In genomic region chr1:150992711-150993161, GRCm38 (mm10) we compare ENCODE assay signal across 9 mouse cellular contexts. TPM values are rescaled to one million over a fixed set of nuclear protein-coding genes. Genes with fewer than 3 reads are reported as not detected.
A peak's percentile ranks its signal among the peaks of the same experiment; 100 is the strongest.
DNase-seq lines count a peak whose midpoint lies in the region; ATAC-seq lines count a peak whose summit lies in the region.
"Had no signal": no experiment of that assay in that cellular context is flagged by ENCODE, and none has a peak within 500 bp of the region (broad histone marks: within the 10 kb centered on the region; RNA-seq: fewer than 3 reads in every experiment).

No protein-coding gene starts in this region.

- 0% methylated on average over 6 of the region's 6 CpGs for WGBS in lung, embryonic 16.5 days
- WGBS in forebrain, embryonic 14.5 days: 5% methylated on average over 6 of the region's 6 CpGs
- WGBS in liver, embryonic 12.5 days (ENCODE audit: insufficient replicate concordance): 3% methylated on average over 6 of the region's 6 CpGs
- WGBS in stomach, embryonic 15.5 days: 5% methylated on average over 6 of the region's 6 CpGs

- H3K9ac ChIP-seq in lung, embryonic 16.5 days (ENCODE audit: low read length): peak overlapping the region; percentile 81
- peak overlapping the region; percentile 64 for H3K9ac ChIP-seq in forebrain, embryonic 14.5 days (ENCODE audit: low read length)
- H3K9ac ChIP-seq in liver, embryonic 12.5 days: peak overlapping the region; percentile 57
- H3K9ac ChIP-seq in stomach, embryonic 15.5 days: peak overlapping the region; percentile 45

- peak overlapping the region; percentile 88 for H3K4me2 ChIP-seq in lung, embryonic 16.5 days (ENCODE audit: low read depth, low read length)
- peak overlapping the region; percentile 84 for H3K4me2 ChIP-seq in forebrain, embryonic 14.5 days (ENCODE audit: low read length)
- peak overlapping the region; percentile 70 for H3K4me2 ChIP-seq in liver, embryonic 12.5 days
- H3K4me2 ChIP-seq in stomach, embryonic 15.5 days: peak overlapping the region; percentile 76

- no peaks in the 10 kb centered on the region for H3K36me3 ChIP-seq in lung, embryonic 16.5 days (ENCODE audit: control insufficient read depth, insufficient read depth, low read length)
- H3K36me3 ChIP-seq in forebrain, embryonic 14.5 days (ENCODE audit: control insufficient read depth, insufficient read depth, low read length): no peaks in the 10 kb centered on the region
- H3K36me3 ChIP-seq in liver, embryonic 12.5 days: no peaks in the 10 kb centered on the region
- no peaks in the 10 kb centered on the region for H3K36me3 ChIP-seq in stomach, embryonic 15.5 days

- peak overlapping the region; percentile 74 for H3K27ac ChIP-seq in lung, embryonic 16.5 days (ENCODE audit: low read length)
- H3K27ac ChIP-seq in forebrain, embryonic 14.5 days (ENCODE audit: low read depth, low read length): no peak overlapping the region
- peak overlapping the region; percentile 54 for H3K27ac ChIP-seq in liver, embryonic 12.5 days
- peak overlapping the region; percentile 73 for H3K27ac ChIP-seq in stomach, embryonic 15.5 days

- peaks cover 4% of the 10 kb centered on the region; the same call in 1 of the 2 replicates for H3K4me1 ChIP-seq in lung, embryonic 16.5 days (replicated peaks; ENCODE audit: control insufficient read depth, insufficient read depth, low read length)
- H3K4me1 ChIP-seq in forebrain, embryonic 14.5 days (ENCODE audit: control insufficient read depth, insufficient read depth, low read length): peaks cover 11% of the 10 kb centered on the region; the same call in 1 of the 2 replicates
- H3K4me1 ChIP-seq in liver, embryonic 12.5 days: 0 out of 2 replicates have a peak, but pooled peaks cover 4% of the 10 kb centered on the region
- 0 out of 2 replicates have a peak, but pooled peaks cover 3% of the 10 kb centered on the region for H3K4me1 ChIP-seq in stomach, embryonic 15.5 days

- intact Hi-C loops in left cerebral cortex, postnatal 25 days (cut with DNase I): no loop called here

- peaks cover 2% of the 10 kb centered on the region; the same call in 1 of the 2 replicates for H3K9me3 ChIP-seq in lung, embryonic 16.5 days (ENCODE audit: control insufficient read depth, low read length)
- H3K9me3 ChIP-seq in forebrain, embryonic 14.5 days (replicated peaks; ENCODE audit: control insufficient read depth, low read length): no peaks in the 10 kb centered on the region
- H3K9me3 ChIP-seq in liver, embryonic 12.5 days (replicated peaks): no peaks in the 10 kb centered on the region
- H3K9me3 ChIP-seq in stomach, embryonic 15.5 days: no peaks in the 10 kb centered on the region

- no peak for DNase-seq in lung, postnatal 36 days
- DNase-seq in forebrain, embryonic 14.5 days (ENCODE audit: low spot score): no peak
- DNase-seq in gastrocnemius, postnatal 25 days: no peak
- DNase-seq in left cerebral cortex, postnatal 25 days (ENCODE audit: low spot score in 2 of 2): no peak
- DNase-seq: adrenal gland, adult 8-10 months; layer of hippocampus, postnatal 36 days had no signal

- H3K27me3 ChIP-seq in lung, embryonic 16.5 days (ENCODE audit: control insufficient read depth, insufficient read depth, low read depth, low read length): no peaks in the 10 kb centered on the region
- H3K27me3 ChIP-seq in forebrain, embryonic 14.5 days (replicated peaks; ENCODE audit: control insufficient read depth, insufficient read depth, low read length): no peaks in the 10 kb centered on the region
- peaks cover 30% of the 10 kb centered on the region for H3K27me3 ChIP-seq in liver, embryonic 12.5 days (replicated peaks)
- H3K27me3 ChIP-seq in stomach, embryonic 15.5 days (replicated peaks): no peaks in the 10 kb centered on the region

- ATAC-seq in lung, embryonic 16.5 days (ENCODE audit: low read depth): no peak; the same call in none of the 2 replicates
- peak; percentile 16; the same call in 1 of the 2 replicates for ATAC-seq in forebrain, embryonic 14.5 days
- no peak for ATAC-seq in liver, embryonic 12.5 days
- ATAC-seq in stomach, embryonic 15.5 days (ENCODE audit: insufficient read depth, low FRiP score, low read depth): no peak

- H3K4me3 ChIP-seq in lung, embryonic 16.5 days (ENCODE audit: low read length): peak overlapping the region; percentile 73
- H3K4me3 ChIP-seq in forebrain, embryonic 14.5 days (ENCODE audit: low read depth, low read length): peak overlapping the region; percentile 44
- peak overlapping the region; percentile 51 for H3K4me3 ChIP-seq in liver, embryonic 12.5 days
- peak overlapping the region; percentile 53 for H3K4me3 ChIP-seq in stomach, embryonic 15.5 days (replicated peaks)

RNA-seq across cellular contexts. Expression of gene Hmcn1, which starts 0.5 kb away (rescaled TPM):
- polyA plus RNA-seq in lung, embryonic 16.5 days (2015; fragmentation: Nextera tagmentation; extraction: Ambion mirVana): 11.7 and 12.0 TPM in 2 replicates
- polyA plus RNA-seq in forebrain, embryonic 14.5 days (2014; fragmentation: Nextera tagmentation; extraction: Ambion mirVana): 1.1 and 1.8 TPM in 2 replicates
- 4.8 and 5.3 TPM in 2 replicates for polyA plus RNA-seq in liver, embryonic 12.5 days (2016; fragmentation: Nextera tagmentation; extraction: Ambion mirVana)
- polyA plus RNA-seq in stomach, embryonic 15.5 days (2015; fragmentation: Nextera tagmentation; extraction: Ambion mirVana): 11.4 and 11.6 TPM in 2 replicates
- total RNA-seq in gastrocnemius, postnatal 25 days (2021): 1 to 10 TPM; 7.9 to 8.6 TPM
- total RNA-seq in left cerebral cortex, postnatal 25 days (2021): 1 to 10 TPM; 2.1 to 3.9 TPM
